Mouse (Mus musculus) E14TG2a.4 (cell line): ENCODE measurements around the gene Naa40.

Experiments used
- H3K27me3 ChIP-seq: 2 replicates; pipeline ENCODE4 v1.6.1; 2014; ENCODE audit warnings: low read length, control low read depth; ENCODE audit not compliant: insufficient read depth
- H3K36me3 ChIP-seq: 2 replicates; pipeline ENCODE4 v1.6.1; 2014; ENCODE audit warnings: low read length, control low read depth; ENCODE audit not compliant: insufficient read depth
- H3K4me1 ChIP-seq: replicated peaks from 2 replicates; pipeline ENCODE4 v1.6.1; 2014; ENCODE audit warnings: low read depth, low read length, control low read depth
- H3K4me3 ChIP-seq: replicated peaks from 2 replicates; pipeline ENCODE4 v1.5.1; 2014; ENCODE audit warnings: mild to moderate bottlenecking, low read length
- H3K9me3 ChIP-seq: 2 replicates; pipeline ENCODE4 v1.6.1; 2014; ENCODE audit warnings: low read length, control low read depth
- CTCF ChIP-seq: conservative IDR thresholded peaks from 2 replicates; pipeline ENCODE4 v1.5.1; 2014; ENCODE audit warnings: low read length
- NANOG ChIP-seq: IDR thresholded peaks from 2 replicates; pipeline ENCODE4 v1.6.1; 2014; ENCODE audit warnings: borderline replicate concordance, low read length, mixed read lengths
- POU5F1 ChIP-seq: IDR thresholded peaks from 2 replicates; pipeline ENCODE4 v1.6.1; 2014; ENCODE audit warnings: low read length, borderline replicate concordance

The Naa40 gene

GRCm38 (mm10) chr19:7257881-7258280, 16.9 kb upstream of the Naa40 start:
- no peak for TF ChIP-seq CTCF
- TF ChIP-seq NANOG, result no peak
- TF ChIP-seq POU5F1, result no peak
- H3K9me3 ChIP-seq, result 0 out of 2 replicates have a peak, but pooled peaks cover 7% of the 10 kb centered on the region
- H3K36me3 ChIP-seq, result no peaks in the 10 kb centered on the region
- peak overlapping the region; percentile 14 for H3K4me3 ChIP-seq
- no peaks in the 10 kb centered on the region for H3K27me3 ChIP-seq
- H3K4me1 ChIP-seq, result peaks cover 89% of the 10 kb centered on the region

- Histone ChIP-seq H3K4me3 (no peak overlapping the region), H3K36me3 (no peaks in the 10 kb centered on the region), H3K4me1 (peaks cover 62% of the 10 kb centered on the region), H3K27me3 (no peaks in the 10 kb centered on the region), H3K9me3 (no peaks in the 10 kb centered on the region)
- TF ChIP-seq CTCF (no peak), POU5F1 (no peak), NANOG (no peak)
Measured at GRCm38 (mm10) chr19:7246021-7246420, 5.0 kb upstream of the Naa40 start.

DNA sequence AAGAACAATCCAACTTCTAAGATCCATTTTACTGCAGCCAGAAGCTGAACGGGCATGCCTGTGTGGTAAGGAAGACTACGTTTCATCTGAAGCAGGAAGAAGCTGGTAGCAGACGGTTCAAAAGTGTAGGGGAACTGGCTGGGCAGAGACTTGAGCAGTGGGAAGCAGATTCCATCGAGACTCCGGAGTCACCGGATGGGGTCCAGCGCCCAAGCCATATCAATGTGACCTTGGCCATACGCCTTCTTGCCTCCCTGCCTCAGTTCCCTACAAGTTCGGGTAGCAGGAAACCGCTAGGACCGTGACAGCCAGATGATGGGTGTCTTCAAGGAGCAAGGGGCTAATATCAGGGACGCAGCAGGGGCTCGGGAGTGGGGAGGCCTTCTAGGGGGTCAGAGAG, 692 bp downstream of the Naa40 start:
- TF ChIP-seq NANOG, result no peak
- no peak for TF ChIP-seq POU5F1
- TF ChIP-seq CTCF, result no peak
- Histone ChIP-seq H3K4me3 (peak overlapping the region; percentile 93), H3K36me3 (peaks cover 38% of the 10 kb centered on the region)

DNA sequence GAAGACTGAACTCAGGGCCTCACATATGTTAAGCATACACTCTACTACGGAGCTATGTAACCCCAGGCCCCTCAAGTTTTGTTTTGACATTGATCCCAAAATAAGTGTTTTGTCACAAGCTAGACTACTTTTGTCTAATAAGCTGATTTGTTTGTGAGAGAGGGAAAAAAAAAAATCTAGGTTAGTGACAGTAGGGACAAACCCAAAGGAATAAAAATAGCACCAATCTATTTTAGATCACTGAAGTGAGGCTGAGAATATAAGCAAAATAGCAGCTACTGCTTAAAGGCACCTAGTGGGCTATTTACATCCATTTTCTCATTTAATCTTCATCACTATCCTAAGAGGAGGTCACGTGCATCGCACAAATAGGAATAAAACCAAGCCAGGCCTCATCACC, 1.4 kb downstream of the Naa40 start:
- peaks cover 45% of the 10 kb centered on the region for H3K36me3 ChIP-seq
- H3K27me3 ChIP-seq, result no peaks in the 10 kb centered on the region
- H3K4me1 ChIP-seq, result peaks cover 85% of the 10 kb centered on the region
- peak overlapping the region; percentile 93 for H3K4me3 ChIP-seq
- no peaks in the 10 kb centered on the region for H3K9me3 ChIP-seq
- TF ChIP-seq POU5F1 (no peak), CTCF (no peak), NANOG (no peak)

More for the DNA sequence above, 692 bp downstream of the Naa40 start:
- peaks cover 85% of the 10 kb centered on the region for H3K4me1 ChIP-seq
- H3K9me3 ChIP-seq, result no peaks in the 10 kb centered on the region
- H3K27me3 ChIP-seq, result no peaks in the 10 kb centered on the region

DNA sequence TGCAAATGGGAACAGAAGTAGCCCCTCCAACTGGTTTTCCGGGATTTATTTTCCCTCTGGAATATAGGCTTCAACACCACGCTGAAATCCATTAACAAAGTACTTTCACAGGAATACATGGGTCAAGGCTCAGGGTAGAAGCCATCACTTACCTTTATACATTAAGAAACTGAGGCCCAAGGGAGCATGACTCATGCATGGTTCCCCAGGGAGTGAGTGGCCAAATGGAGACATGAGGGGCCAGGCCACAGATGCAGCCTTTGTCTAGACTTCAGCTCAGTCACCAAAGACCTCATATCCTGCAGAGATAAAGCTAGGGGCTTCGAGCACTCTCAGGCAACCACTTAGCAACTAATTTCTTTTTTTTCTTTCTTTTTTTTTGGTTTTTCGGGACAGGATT, 4.2 kb downstream of the Naa40 start:
- H3K4me3 ChIP-seq, result no peak overlapping the region
- peaks cover 74% of the 10 kb centered on the region for H3K36me3 ChIP-seq
- H3K27me3 ChIP-seq, result no peaks in the 10 kb centered on the region
- TF ChIP-seq NANOG (no peak), POU5F1 (no peak), CTCF (no peak)
- H3K4me1 ChIP-seq, result peaks cover 75% of the 10 kb centered on the region
- no peaks in the 10 kb centered on the region for H3K9me3 ChIP-seq

GRCm38 (mm10) chr19:7236011-7236410, 5.0 kb downstream of the Naa40 start:
- no peaks in the 10 kb centered on the region for H3K27me3 ChIP-seq

GRCm38 (mm10) chr19:7235461-7235860, 5.5 kb downstream of the Naa40 start:
- no peak for TF ChIP-seq CTCF
- TF ChIP-seq NANOG, result no peak
- no peak for TF ChIP-seq POU5F1

More at GRCm38 (mm10) chr19:7236011-7236410, 5.0 kb downstream of the Naa40 start:
- H3K4me1 ChIP-seq, result peaks cover 70% of the 10 kb centered on the region
- no peak overlapping the region for H3K4me3 ChIP-seq
- peaks cover 81% of the 10 kb centered on the region for H3K36me3 ChIP-seq
- no peak for TF ChIP-seq CTCF
- no peak for TF ChIP-seq POU5F1
- no peak for TF ChIP-seq NANOG
- no peaks in the 10 kb centered on the region for H3K9me3 ChIP-seq

DNA sequence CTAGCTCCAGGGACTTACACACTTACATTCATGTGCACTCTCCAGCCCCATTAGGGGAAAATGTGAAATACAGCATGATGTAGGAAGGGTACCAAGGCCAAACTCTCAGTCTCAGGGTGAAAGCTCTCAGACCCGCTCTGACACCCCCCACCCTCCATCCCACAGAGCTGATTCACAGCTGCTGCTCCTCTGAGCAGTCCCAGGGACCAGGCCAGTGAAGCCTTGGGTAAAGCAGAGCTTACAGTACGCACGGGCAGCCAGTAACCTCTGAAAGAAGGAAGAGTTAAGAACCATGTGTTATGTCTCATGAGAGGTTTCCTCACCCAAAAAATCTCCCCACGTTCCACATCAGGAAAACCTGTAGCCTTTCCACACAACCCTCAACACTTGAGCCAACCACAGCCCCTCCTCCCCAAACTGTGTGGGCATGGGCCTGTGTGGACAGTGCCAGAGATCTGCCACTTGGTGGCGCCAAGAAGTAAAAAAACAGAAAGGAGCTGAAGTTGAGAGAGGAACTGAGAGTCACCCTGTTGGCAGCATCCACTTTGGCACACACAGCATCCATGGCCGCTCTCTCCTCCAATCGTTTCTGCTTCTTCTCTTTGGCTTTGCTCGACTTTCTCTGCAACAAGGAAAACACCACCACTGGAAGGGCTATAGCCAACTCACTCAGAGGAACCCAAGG, 6.3 kb downstream of the Naa40 start:
- Histone ChIP-seq H3K27me3 (no peaks in the 10 kb centered on the region), H3K36me3 (peaks cover 94% of the 10 kb centered on the region), H3K9me3 (no peaks in the 10 kb centered on the region), H3K4me1 (peaks cover 65% of the 10 kb centered on the region), H3K4me3 (no peak overlapping the region)
- TF ChIP-seq CTCF, result peak; percentile 81
- no peak for TF ChIP-seq POU5F1

More at GRCm38 (mm10) chr19:7235461-7235860, 5.5 kb downstream of the Naa40 start:
- H3K36me3 ChIP-seq, result peaks cover 86% of the 10 kb centered on the region
- H3K4me1 ChIP-seq, result peaks cover 70% of the 10 kb centered on the region
- H3K27me3 ChIP-seq, result no peaks in the 10 kb centered on the region
- H3K4me3 ChIP-seq, result no peak overlapping the region
- H3K9me3 ChIP-seq, result no peaks in the 10 kb centered on the region
